Mouse (Mus musculus): ENCODE measurements at regions not wholly inside any gene's neighbourhood (a gene's known extent, or its start where the extent isn't known, plus 50 kb on each side); places are given as distances from the start of the nearest gene placed in this dataset.
"Not testable (repeated sequence)": the region's sequence is repeated elsewhere in the genome, so short reads cannot be mapped to it uniquely, and the experiment has no call there.

DNA sequence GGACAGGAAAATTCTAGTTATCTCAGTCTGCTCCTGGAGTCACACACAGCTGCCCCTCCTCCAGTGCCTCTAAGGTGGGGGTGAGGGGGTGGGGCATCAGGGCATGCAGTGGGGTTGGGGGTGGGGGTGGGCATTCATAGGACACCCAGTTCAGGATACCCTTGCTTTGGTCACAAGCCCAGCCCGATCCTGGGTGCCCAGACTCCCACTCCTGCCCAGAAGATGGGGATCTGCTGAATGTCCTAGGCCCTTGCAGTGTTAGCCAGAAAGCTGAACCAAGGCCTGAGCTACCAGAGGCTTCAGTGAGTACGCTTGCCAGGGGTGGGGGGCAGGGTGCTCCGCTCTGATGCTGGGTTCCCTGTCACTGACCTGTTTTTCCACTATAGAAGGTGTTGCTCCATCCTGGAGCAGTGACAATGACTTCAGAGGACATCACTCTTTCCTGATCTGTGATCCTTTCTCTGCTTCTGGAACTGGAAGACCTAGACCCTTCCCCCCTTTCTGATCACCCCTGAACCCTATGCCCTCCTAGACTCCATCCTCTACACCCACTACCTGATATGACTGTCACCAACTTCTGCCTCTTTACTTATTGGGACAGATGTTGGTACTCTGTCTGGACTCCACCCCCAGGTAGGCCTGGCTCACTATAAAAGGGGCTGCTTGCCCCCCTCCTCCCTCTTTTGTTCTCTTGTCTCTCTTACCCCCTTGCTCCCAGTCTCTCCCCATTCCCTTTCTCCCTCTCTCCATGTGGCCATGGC, 92.1 kb upstream of the Zfp746 start:
- no peak for DNase-seq (ENCODE audit: low spot score in 2 of 2)
- intact Hi-C loops (cut with DNase I), result loop anchor here (5.0 to 10.0 kb wide), 4 partner anchors 219 to 596 kb away; partner anchors contain the start of genes Atp6v0e2, Gimap3 and Krba1

DNA sequence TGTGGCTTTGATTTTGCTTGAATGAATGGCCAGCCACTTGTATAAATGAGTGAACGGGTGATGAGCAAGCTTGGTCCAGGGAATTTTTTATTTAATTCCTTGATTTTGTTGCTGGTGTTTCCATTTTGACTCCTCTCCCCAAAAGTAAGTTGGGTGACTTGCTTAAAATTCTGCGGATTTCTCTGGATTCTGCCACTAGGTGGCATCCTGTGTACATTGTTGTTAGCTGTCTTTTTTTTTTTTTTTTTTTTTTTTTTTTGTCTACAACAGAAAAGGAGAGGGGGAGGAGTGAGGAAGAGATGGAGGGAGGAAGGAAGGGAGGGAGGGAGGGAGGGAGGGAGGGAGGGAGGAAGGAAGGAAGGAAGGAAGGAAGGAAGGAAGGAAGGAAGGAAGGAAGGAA, 91.5 kb upstream of the Zfp746 start:
- intact Hi-C loops (cut with DNase I), result loop anchor here (5.0 to 10.0 kb wide), 4 partner anchors 219 to 597 kb away; partner anchors contain the start of genes Atp6v0e2, Gimap3 and Krba1
- peak; percentile 86 to 89 for DNase-seq (ENCODE audit: low spot score in 2 of 2)

DNA sequence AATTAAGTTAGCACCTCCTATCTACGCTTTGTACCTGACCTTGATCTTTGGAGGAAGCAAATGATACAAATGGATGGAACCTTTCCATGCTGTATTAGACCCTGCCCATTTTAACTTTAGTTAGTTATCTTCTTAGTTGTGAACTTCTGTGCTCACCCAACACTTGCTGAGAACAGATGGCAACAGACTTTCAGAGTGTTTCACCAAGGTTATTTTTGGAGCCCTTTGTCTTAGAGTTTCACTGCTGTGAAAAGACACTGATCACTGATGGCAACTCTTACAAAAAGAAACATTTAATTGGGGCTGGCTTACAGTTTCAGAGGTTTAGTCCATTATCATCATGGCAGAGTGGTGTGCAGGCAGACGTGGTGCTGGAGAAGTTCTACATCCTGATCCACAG, 88.8 kb upstream of the Zfp746 start:
- DNase-seq (ENCODE audit: low spot score in 2 of 2), result peak in 1 of 2 experiments; percentile 21
- intact Hi-C loops (cut with DNase I), result loop anchor here (5.0 to 10.0 kb wide), 4 partner anchors 222 to 600 kb away; partner anchors contain the start of genes Atp6v0e2, Gimap3 and Krba1

- DNase-seq (ENCODE audit: low spot score in 2 of 2), result not testable (repeated sequence)
- intact Hi-C loops (cut with DNase I), result loop anchor here (10.0 kb wide), 1 partner anchor 602 kb away; the partner anchor contains the start of gene Gimap3
Observed at GRCm38 (mm10) chr6:48172769-48173168, 86.4 kb upstream of the Zfp746 start.

DNA sequence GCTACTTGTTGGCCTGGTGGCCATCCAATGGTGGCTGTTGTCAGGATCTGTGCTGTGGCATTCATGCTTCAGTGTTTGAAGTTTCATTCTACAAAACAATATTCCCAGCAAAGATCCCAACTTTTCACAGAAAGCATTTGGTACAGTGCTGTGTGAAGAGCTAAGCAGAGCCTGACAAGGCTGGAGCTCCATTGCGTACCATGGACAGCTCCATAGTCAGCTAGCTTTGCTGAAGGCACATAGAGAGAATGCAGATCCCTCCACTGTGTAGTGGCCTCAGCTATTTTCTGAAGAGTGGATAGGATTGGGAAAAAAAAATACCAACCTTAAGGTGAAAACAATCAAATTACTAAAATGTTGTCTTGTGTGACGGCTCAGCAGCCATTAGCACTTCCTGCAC, 50.5 kb upstream of the Zfp746 start:
- intact Hi-C loops (cut with DNase I), result no loop called here

More for the DNA sequence above, 50.5 kb upstream of the Zfp746 start:
- DNase-seq (ENCODE audit: low spot score in 2 of 2), result no peak
